In the genomic region with DNA sequence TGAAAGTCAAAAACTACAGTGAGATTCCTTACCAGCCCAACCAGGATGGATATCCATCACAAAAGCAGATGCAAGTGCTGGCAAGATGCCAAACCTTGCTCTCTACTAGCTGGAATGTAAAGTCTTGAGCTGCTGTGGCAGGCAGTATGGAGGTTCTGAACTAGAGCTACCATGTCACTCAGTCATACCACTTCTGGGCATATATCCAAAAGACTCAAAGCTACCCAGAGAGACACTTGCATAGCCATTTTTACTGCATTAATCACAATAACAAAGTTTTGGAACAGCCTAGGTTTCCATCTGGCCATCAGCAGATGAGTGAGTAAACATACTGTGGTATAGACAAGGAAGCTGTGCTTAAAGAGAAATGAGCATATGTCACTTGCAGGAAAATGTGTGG, we compare ENCODE assay signal across 15 mouse cellular contexts. TPM values are rescaled to one million over a fixed set of nuclear protein-coding genes. Genes with fewer than 3 reads are reported as not detected.
DNase-seq lines count a peak whose midpoint lies in the region; ATAC-seq and TF ChIP-seq lines count a peak whose summit lies in the region.
"Had no signal": no experiment of that assay in that cellular context is flagged by ENCODE, and none has a peak within 500 bp of the region (broad histone marks: within the 10 kb centered on the region; RNA-seq: fewer than 3 reads in every experiment).

No protein-coding gene starts in this region.

- DNase-seq in gastrocnemius, postnatal 10 days, result peak; percentile 4
- no peak for DNase-seq in gastrocnemius, adult 8-10 months (ENCODE audit: low spot score in 2 of 2)
- peak; percentile 27 for DNase-seq in midbrain, postnatal 0 days (ENCODE audit: low spot score)
- no peak for DNase-seq in midbrain, embryonic 10.5 days (ENCODE audit: low spot score)
- DNase-seq in WW6 (ENCODE audit: low read depth, low spot score), result peak; percentile 11
- peak; percentile 16 to 43 for DNase-seq in layer of hippocampus, postnatal 14 days (ENCODE audit: low spot score in 2 of 2)
- no peak for DNase-seq in left cerebral cortex, adult 8-10 months (ENCODE audit: low spot score in 2 of 2)
- DNase-seq: adrenal gland, adult 8-10 months; cerebellum, adult 8-10 months; gastrocnemius, postnatal 36 days; heart, postnatal 10 days; lung, adult 2 months had no signal

- no peak overlapping the region for H3K4me3 ChIP-seq in midbrain, postnatal 0 days (ENCODE audit: low read depth, low read length)
- H3K4me3 ChIP-seq in midbrain, embryonic 10.5 days, result no peak overlapping the region

- no peak overlapping the region for H3K9ac ChIP-seq in midbrain, postnatal 0 days (replicated peaks; ENCODE audit: low read length, poor library complexity, severe bottlenecking)

- H3K9me3 ChIP-seq in midbrain, postnatal 0 days (ENCODE audit: low read length), result no peaks in the 10 kb centered on the region
- H3K9me3 ChIP-seq in midbrain, embryonic 10.5 days (replicated peaks), result no peaks in the 10 kb centered on the region

- H3K4me1 ChIP-seq in midbrain, postnatal 0 days (ENCODE audit: insufficient read depth, low read length), result no peaks in the 10 kb centered on the region
- H3K4me1 ChIP-seq in midbrain, embryonic 10.5 days, result no peaks in the 10 kb centered on the region

- ATAC-seq in midbrain, postnatal 0 days (ENCODE audit: low FRiP score), result no peak

- TF ChIP-seq CTCF in midbrain, postnatal 0 days (IDR thresholded peaks at IDR 0.05), result no peak

- no peaks in the 10 kb centered on the region for H3K27me3 ChIP-seq in midbrain, postnatal 0 days (ENCODE audit: insufficient read depth, low read length)
- no peaks in the 10 kb centered on the region for H3K27me3 ChIP-seq in midbrain, embryonic 10.5 days (ENCODE audit: low read depth, poor library complexity, severe bottlenecking)

- H3K4me2 ChIP-seq in midbrain, postnatal 0 days (ENCODE audit: low read depth, low read length, poor library complexity, severe bottlenecking), result no peak overlapping the region

- no peak overlapping the region for H3K27ac ChIP-seq in midbrain, postnatal 0 days (ENCODE audit: low read depth, low read length)
- H3K27ac ChIP-seq in midbrain, embryonic 10.5 days (replicated peaks), result no peak overlapping the region

- no peaks in the 10 kb centered on the region for H3K36me3 ChIP-seq in midbrain, postnatal 0 days (ENCODE audit: insufficient read depth, low read length)
- H3K36me3 ChIP-seq in midbrain, embryonic 10.5 days, result no peaks in the 10 kb centered on the region

RNA-seq across cellular contexts. Expression of a gene that starts 25.6 kb away (rescaled TPM):
- 1 to 10 TPM; 1.7 TPM for total RNA-seq in gastrocnemius, postnatal 10 days (2021)
- 1 to 10 TPM in 1 of 4 experiments, under 1 TPM in 3; 0.53 to 1.1 (median 0.72) TPM for total RNA-seq in gastrocnemius, adult 8-10 months (2022)
- total RNA-seq in midbrain, postnatal 0 days (2014; rRNA removed), result 7.0 TPM in 2 replicates
- polyA plus RNA-seq in midbrain, postnatal 0 days (2015; fragmentation: Nextera tagmentation; extraction: Ambion mirVana), result 3.4 and 3.9 TPM in 2 replicates
- polyA plus RNA-seq in midbrain, embryonic 10.5 days (2016; fragmentation: Nextera tagmentation; extraction: Ambion mirVana), result 4.7 TPM in 2 replicates
- 10 to 100 TPM; 58.0 to 59.7 TPM for total RNA-seq in layer of hippocampus, postnatal 14 days (2021)
- 10 to 100 TPM; 69.5 to 79.3 (median 75.1) TPM for total RNA-seq in left cerebral cortex, adult 8-10 months (2022)

RNA-seq across cellular contexts. Expression of a gene that starts 53.8 kb away (rescaled TPM):
- total RNA-seq in gastrocnemius, postnatal 10 days (2021), result not detected
- under 1 TPM in 1 of 4 experiments, not detected in 3; 0.46 TPM for total RNA-seq in gastrocnemius, adult 8-10 months (2022)
- total RNA-seq in midbrain, postnatal 0 days (2014; rRNA removed), result not detected in 2 replicates
- 0.21 and 0.37 TPM in 2 replicates for polyA plus RNA-seq in midbrain, postnatal 0 days (2015; fragmentation: Nextera tagmentation; extraction: Ambion mirVana)
- 0.26 TPM in 1 of 2 replicates, not detected in the other for polyA plus RNA-seq in midbrain, embryonic 10.5 days (2016; fragmentation: Nextera tagmentation; extraction: Ambion mirVana)
- under 1 TPM in 1 of 2 experiments, not detected in 1; 0.23 TPM for total RNA-seq in layer of hippocampus, postnatal 14 days (2021)
- total RNA-seq in left cerebral cortex, adult 8-10 months (2022), result not detected
- total RNA-seq: adrenal gland, adult 8-10 months; gastrocnemius, postnatal 36 days; heart, postnatal 10 days; left cerebral cortex, postnatal 14 days had no signal
- polyA plus RNA-seq: kidney, embryonic 14.5 days; urinary bladder, adult 2 months had no signal

Comparison
In these comparisons a context has a peak if more than half of its experiments do, and no peak if none do; other contexts are left out.
1. DNase-seq: peak in gastrocnemius, postnatal 10 days (single experiment), midbrain, postnatal 0 days (single experiment), WW6 (single experiment) and layer of hippocampus, postnatal 14 days (2 of 2); none in gastrocnemius, adult 8-10 months (0 of 2), midbrain, embryonic 10.5 days (single experiment) and left cerebral cortex, adult 8-10 months (0 of 2).